Mouse (Mus musculus) erythroblast, embryonic 14.5 days (primary cell): ENCODE measurements at regions not wholly inside any gene's neighbourhood (a gene's known extent, or its start where the extent isn't known, plus 50 kb on each side); places are given as distances from the start of the nearest gene placed in this dataset.

Source experiments
- H3K27me3 ChIP-seq: 2 replicates; pipeline ENCODE4 v1.6.1; 2012; ENCODE audit warnings: inconsistent platforms; ENCODE audit not compliant: control insufficient read depth
- H3K36me3 ChIP-seq: 2 replicates; pipeline ENCODE4 v1.6.1; 2012; ENCODE audit warnings: mild to moderate bottlenecking, inconsistent platforms; ENCODE audit not compliant: control insufficient read depth
- H3K4me1 ChIP-seq: 2 replicates; pipeline ENCODE4 v1.6.1; 2012; ENCODE audit warnings: inconsistent platforms; ENCODE audit not compliant: control insufficient read depth
- H3K4me3 ChIP-seq: replicated peaks from 2 replicates; pipeline ENCODE3; 2012; ENCODE audit warnings: moderate library complexity, mild to moderate bottlenecking, inconsistent platforms
- H3K9me3 ChIP-seq: 2 replicates; pipeline ENCODE4 v1.6.1; 2012; ENCODE audit warnings: low read length, inconsistent platforms, mixed read lengths; ENCODE audit not compliant: control insufficient read depth
- GATA1 ChIP-seq: IDR thresholded peaks from 2 replicates; pipeline ENCODE4 v1.6.1; 2012; ENCODE audit warnings: low read length, inconsistent platforms, mixed read lengths
- TAL1 ChIP-seq: IDR thresholded peaks from 3 replicates; pipeline ENCODE4 v1.6.1; 2012; ENCODE audit warnings: low read length, inconsistent platforms, mixed read lengths

DNA sequence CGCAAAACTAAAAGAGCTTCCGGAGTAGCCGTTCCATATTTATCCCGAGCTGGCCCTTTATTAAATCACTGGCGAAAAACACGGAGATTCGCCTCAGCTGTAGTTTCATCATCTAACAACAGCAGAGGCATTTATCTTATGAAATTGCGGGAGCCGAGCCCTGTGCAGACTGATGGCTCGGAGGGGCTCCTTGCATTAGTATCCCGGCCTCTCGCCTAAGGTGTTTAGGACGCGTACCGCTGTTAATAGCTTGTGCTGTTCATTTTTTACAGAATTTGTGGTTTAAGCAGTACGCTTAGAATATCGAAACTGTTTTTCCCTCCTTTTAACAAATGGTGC, 361.9 kb downstream of the En1 start:
- H3K4me3 ChIP-seq = no peak overlapping the region
- no peak for TF ChIP-seq GATA1
- no peak for TF ChIP-seq TAL1
- no peaks in the 10 kb centered on the region for H3K36me3 ChIP-seq
- no peaks in the 10 kb centered on the region; the same call in 1 of the 2 replicates for H3K27me3 ChIP-seq
- no peaks in the 10 kb centered on the region for H3K4me1 ChIP-seq
- H3K9me3 ChIP-seq = no peaks in the 10 kb centered on the region

DNA sequence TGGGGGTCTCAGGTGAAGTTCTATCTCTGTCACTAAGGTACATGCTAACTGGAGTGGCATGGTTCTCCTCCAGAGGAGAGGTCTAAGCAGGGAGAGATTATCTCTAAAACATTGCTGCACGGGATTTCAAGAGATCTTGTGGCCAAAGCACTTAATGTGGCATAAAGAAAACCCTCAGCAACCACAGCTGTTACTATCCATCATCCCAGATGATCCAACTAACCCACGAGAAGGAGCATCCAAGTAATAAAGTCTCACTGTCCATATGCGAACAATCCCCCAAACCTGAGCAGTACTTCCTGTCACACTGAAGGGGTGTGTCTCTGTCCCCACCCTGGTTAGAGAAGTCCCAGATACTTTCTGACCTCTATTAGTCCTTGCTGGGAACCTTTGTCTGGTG, 363.9 kb downstream of the En1 start:
- TF ChIP-seq TAL1 (no peak), GATA1 (no peak)
- Histone ChIP-seq H3K4me1 (no peaks in the 10 kb centered on the region), H3K27me3 (no peaks in the 10 kb centered on the region; the same call in 1 of the 2 replicates), H3K4me3 (no peak overlapping the region), H3K9me3 (no peaks in the 10 kb centered on the region), H3K36me3 (no peaks in the 10 kb centered on the region)

DNA sequence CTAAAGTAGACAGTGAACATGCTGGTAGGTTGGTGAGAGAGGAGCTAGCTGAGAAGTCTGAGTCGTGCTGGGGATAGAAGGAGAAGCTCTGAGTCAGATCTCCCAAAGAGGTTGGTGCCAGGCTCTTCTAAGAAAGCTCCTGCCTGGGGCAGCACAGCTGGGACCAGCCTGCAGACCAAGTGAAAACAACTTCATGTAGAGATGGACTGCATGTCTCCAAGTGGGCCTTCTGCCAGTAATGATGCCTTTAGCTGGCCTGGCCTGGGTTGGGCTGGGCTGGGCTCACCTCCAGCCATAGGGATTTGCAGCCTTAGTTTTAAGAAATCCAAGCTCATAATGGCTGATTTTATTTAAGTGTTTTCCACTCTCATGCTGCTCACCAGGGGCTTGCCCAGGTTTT, 357.7 kb downstream of the Insig2 start:
- Histone ChIP-seq H3K27me3 (no peaks in the 10 kb centered on the region), H3K4me1 (no peaks in the 10 kb centered on the region), H3K4me3 (no peak overlapping the region), H3K36me3 (no peaks in the 10 kb centered on the region), H3K9me3 (no peaks in the 10 kb centered on the region)
- TF ChIP-seq TAL1 = no peak
- no peak for TF ChIP-seq GATA1

DNA sequence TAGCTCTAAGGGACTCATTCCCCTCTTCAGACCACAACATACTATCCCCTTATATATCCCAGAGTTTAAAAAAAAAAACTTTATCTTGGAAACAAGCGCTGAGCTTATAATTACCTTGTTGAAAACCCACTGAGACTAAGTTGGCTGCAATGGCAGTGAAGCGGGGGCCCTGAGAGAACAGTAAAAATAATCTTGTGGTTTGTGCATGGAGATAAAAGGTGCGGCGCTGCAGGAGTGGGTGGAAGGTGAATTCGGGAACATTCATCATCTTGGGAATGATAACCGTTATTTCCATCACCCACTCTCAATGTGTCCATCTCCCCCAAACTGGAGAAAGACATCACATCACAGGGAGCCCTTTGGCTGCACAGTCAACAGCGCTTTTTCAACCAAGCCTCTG, 327.9 kb downstream of the Insig2 start:
- no peaks in the 10 kb centered on the region for H3K27me3 ChIP-seq
- no peaks in the 10 kb centered on the region for H3K4me1 ChIP-seq
- TF ChIP-seq GATA1 = no peak
- no peaks in the 10 kb centered on the region for H3K36me3 ChIP-seq
- peaks cover 5% of the 10 kb centered on the region; the same call in 1 of the 2 replicates for H3K9me3 ChIP-seq
- no peak overlapping the region for H3K4me3 ChIP-seq

DNA sequence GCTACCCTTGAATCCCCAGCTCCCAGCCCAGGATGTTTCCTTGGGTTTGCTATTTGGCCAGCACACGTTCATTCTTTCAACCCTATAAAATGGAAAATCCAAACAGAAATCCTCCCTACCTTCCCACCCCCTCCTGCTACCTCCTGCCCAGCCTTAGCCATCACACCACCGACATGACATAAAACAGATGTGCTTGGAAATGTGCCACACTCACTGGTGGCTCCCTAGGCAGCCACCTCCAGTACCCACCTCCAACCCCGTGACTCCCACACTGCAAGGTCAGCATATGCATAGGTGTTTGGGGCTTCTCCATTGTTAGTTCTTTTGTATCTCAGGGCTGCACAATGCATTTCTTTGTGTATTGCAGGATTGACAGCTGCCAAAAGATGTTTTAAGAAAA, 327.2 kb downstream of the Insig2 start:
- Histone ChIP-seq H3K9me3 (peaks cover 5% of the 10 kb centered on the region; the same call in 1 of the 2 replicates), H3K4me1 (no peaks in the 10 kb centered on the region), H3K27me3 (no peaks in the 10 kb centered on the region), H3K36me3 (no peaks in the 10 kb centered on the region), H3K4me3 (no peak overlapping the region)
- TF ChIP-seq GATA1 (no peak), TAL1 (no peak)

DNA sequence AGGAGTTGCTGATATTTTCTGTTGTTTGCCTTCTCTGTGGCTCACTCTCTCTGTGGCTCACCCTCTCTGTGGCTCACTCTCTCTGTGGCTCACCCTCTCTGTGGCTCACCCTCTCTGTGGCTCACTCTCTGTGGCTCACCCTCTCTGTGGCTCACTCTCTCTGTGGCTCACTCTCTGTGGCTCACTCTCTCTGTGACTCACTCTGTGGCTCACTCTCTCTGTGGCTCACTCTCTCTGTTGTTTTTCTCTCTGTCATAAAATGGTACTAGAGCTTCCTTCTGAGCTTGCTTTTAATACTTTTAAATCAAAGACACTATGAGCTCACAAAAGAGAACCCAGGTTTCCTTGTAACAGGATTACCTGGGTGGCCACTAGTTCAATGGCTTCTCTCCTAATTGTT, 320.3 kb downstream of the Insig2 start:
- Histone ChIP-seq H3K9me3 (no peaks in the 10 kb centered on the region; the same call in 1 of the 2 replicates), H3K36me3 (no peaks in the 10 kb centered on the region), H3K4me3 (no peak overlapping the region), H3K27me3 (no peaks in the 10 kb centered on the region), H3K4me1 (no peaks in the 10 kb centered on the region)
- TF ChIP-seq TAL1 (no peak), GATA1 (no peak)

DNA sequence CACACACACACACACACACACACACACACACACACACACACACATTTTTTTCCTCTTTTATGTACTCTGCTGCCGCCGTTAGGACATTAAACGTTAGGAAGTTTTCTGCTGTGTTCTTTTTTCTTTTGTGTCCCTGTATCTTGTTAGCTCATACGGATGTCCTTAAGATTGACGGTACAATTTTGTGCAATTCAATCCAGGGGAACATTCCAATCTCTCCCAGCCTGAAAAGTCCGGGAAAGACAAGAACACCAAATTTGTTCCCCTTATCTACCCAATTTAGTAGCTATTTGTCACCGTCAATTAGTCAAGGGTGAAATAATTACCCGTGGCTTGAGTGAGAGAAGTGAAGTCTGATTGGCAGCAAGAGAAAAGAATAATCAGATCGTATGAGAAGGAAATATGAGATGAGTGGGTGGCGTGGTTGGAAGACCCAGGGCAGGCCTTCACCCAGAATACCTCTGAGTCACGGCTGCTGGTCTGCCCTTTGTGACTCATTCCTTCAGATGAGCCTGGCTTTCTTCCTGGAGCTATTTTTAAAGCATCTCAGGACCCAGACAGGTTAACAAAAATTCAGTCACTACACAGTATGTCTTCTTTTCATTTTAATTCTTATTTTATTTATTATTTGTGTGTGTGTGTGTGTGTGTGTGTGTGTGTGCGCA, 318.4 kb downstream of the Insig2 start:
- Histone ChIP-seq H3K27me3 (no peaks in the 10 kb centered on the region), H3K9me3 (no peaks in the 10 kb centered on the region), H3K4me1 (no peaks in the 10 kb centered on the region), H3K36me3 (no peaks in the 10 kb centered on the region), H3K4me3 (no peak overlapping the region)
- TF ChIP-seq GATA1 (no peak), TAL1 (no peak)

DNA sequence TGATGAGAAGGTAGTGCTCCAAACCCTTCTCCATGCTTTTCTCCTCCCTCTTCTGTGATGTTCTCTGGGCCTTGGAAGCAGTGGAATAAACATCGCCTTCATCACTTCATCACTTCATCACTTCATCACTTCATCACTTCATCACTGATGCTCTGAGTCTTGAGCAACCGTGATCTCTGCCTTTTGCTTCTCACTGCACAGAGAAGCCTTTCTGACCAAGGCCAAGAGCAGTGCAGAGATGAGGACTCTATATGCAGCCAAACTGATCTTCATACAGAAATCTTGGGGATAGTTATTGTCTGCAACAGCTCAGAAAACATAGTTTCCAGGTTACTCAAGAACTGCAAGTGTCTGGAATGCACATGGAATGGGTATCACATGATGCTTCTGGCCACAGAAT, 303.0 kb downstream of the Insig2 start:
- no peak for TF ChIP-seq GATA1
- TF ChIP-seq TAL1 = no peak
- no peaks in the 10 kb centered on the region for H3K9me3 ChIP-seq
- H3K4me3 ChIP-seq = no peak overlapping the region
- H3K36me3 ChIP-seq = no peaks in the 10 kb centered on the region
- no peaks in the 10 kb centered on the region for H3K27me3 ChIP-seq
- H3K4me1 ChIP-seq = no peaks in the 10 kb centered on the region

DNA sequence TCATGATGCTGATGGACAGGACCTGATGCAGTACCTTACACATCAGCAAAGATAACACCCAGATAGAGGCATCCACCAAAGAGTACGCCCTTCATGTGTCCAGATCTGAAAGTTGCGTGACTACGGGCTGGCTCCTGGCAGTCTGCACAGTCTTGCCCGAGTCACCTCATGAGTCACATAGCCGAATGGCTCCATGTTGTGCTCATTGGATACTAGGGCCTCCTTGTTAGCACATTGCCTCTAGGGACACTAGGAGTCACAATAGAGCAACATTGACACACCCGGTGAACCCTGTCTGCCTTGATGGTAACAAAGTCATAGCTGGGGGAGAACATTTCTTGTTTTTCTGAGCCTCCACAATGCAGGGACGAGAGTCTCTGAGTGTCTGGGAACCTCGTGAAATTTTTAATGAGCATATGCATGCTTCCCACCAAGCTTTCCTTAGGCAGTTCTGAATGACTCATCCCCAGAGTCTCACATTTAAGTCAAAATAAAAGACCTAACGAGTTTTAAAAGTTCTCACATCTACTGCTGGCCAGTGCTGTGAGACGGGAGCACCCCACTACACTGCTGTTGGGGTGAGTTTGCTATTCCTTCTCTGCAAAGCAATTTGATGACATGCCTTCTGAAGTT, 297.5 kb downstream of the Insig2 start:
- no peak for TF ChIP-seq GATA1
- TF ChIP-seq TAL1 = no peak
- Histone ChIP-seq H3K4me3 (no peak overlapping the region), H3K9me3 (peaks cover 3% of the 10 kb centered on the region; the same call in 1 of the 2 replicates), H3K27me3 (no peaks in the 10 kb centered on the region), H3K36me3 (no peaks in the 10 kb centered on the region), H3K4me1 (no peaks in the 10 kb centered on the region)
